Mouse (Mus musculus): ENCODE results near the gene Spi1.
A peak's percentile ranks its signal among the peaks of the same experiment; 100 is the strongest.
"Not testable (repeated sequence)": the region's sequence is repeated elsewhere in the genome, so short reads cannot be mapped to it uniquely, and the experiment has no call there.

Gene Spi1

DNA sequence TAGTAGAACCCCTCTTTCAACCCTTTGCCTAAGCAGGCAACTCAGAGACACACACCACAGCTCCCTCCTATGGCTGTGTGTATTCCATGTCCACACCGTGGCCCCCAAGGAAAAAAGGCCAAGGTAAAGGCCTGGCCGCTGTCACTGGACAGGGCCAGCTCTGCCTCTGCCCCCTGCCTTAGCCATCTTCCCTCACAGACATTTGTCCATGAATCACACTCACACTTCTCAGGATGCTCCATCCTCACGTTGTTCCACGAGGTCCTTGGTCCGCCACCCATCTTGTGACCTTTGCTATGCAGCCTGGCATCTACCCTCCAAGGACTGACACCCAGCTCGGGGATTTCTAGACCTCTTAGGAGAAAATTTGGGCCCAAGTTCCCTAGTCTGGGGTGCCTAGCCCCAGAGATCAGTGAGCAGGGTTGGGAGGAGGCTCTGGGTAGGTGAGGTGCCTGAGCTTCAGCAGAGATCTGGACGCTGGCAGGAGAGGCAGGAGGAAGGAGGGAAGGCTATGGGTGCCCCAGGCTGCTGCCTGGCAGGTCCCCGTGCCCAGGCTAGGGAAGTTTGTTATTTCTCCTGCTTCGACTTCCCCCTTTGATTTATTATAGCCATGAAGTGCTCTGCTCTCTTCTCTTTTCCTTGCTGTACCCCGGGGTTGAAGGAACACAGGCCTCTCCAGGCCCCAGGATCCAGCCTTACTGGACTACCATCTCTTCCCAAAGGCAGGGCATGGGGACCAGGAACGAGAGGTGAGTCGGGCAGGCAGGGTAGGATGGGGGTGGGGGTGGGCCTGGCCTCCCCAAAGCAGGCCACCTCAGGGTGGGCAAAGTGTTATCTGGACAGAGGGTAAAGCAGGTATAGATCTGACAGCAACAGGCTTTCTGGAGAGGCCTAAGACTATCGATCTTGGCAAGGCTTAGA, at the start of gene Spi1:
Spi1 (plus strand) TSS at position 616 of the 921 bp plus-strand sequence.
- DNase-seq: peak; percentile 94

GRCm38 (mm10) chr2:91033000-91033399, 49.2 kb upstream of the Spi1 start:
- DNase-seq: no peak

DNA sequence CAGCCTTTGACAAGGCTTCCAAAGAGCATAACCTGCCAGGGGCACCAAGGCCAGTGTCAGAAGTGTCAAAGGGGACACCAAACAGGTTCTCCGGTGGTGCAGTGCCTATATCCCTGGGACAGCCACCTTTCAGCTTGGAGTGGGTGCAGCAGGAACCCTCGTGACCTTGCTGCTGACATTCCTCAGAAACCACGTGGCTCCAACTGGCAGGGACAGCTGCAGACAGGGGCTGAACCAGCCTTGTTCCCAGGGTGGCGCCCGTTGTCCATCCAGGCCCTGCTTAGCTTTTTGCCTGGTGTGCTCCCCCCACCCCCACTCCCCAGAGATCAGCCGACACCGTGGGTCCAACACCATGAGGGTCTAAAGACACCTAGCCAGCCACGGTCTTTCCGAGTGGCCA, 46.8 kb upstream of the Spi1 start, which contains the start of gene Rapsn:
Rapsn (plus strand) TSS at position 236 of the 400 bp plus-strand sequence.
- DNase-seq: peak; percentile 97

- no peak for DNase-seq
These were observed 40.4 kb upstream of the Spi1 start for GRCm38 (mm10) chr2:91041786-91042185.

DNA sequence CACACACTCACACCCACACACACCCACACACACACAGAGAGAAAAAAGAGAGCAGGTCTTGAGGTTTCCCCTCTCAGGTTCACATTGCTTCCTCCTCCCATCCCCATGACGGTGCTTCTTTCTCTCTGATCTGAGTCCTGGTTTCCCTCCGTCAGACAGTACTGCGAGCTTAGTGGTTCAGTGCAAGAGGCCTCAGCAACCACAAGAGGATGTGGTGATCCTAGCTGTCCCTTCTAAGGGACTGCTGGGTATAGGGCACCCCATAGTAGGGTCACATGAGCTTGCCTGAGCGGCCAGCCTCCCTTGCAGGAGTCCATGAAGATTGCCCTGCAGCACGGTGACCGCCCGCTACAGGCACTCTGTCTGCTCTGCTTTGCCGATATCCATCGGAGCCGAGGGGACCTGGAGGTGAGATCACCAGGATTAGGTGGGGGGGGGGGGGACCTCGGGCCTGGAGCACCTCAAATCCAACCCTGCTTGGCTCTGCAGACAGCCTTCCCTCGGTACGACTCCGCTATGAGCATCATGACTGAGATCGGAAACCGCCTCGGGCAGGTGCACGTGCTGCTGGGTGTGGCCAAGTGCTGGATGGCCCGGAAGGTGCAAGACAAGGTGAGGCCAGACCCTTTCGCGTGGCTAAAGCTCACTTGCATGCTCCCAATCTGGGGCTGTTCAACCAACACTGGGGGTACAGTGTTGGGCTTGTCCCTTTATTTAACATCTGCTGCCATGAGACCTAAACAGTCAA, 39.4 kb upstream of the Spi1 start:
- no peak for DNase-seq

DNA sequence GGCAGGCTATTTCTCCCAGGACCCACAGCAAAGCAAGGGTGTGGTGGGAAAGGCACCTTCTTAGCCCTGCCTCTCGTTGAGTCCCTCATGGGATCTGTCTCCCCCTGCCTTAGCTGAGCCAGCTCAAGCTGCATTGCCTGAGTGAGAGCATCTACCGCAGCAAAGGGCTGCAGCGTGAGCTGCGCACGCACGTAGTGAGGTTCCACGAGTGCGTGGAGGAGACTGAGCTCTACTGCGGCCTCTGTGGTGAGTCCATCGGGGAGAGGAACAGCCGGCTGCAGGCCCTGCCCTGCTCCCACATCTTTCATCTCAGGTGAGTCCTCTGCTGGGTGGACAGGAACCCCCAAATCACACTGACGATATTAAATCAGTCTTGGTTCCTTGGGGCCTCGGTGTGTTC, 37.5 kb upstream of the Spi1 start:
- DNase-seq: no peak

DNA sequence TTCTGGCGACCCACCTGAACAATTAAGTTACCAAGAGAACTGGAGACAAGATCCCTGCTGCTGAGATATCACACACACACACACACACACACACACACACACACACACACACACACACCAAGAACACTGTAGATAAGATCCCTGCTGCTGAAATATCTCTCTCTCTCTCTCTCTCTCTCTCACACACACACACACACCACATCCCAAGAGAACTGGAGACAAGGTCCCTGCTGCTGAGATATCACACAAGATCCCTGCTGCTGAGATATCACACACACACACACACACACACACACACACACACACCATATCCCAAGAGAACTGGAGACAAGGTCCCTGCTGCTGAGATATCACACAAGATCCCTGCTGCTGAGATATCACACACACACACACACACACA, 36.4 kb upstream of the Spi1 start:
- not testable (repeated sequence) for DNase-seq

- peak; percentile 44 for DNase-seq
These were observed 34.8 kb upstream of the Spi1 start for GRCm38 (mm10) chr2:91047359-91047758.

DNA sequence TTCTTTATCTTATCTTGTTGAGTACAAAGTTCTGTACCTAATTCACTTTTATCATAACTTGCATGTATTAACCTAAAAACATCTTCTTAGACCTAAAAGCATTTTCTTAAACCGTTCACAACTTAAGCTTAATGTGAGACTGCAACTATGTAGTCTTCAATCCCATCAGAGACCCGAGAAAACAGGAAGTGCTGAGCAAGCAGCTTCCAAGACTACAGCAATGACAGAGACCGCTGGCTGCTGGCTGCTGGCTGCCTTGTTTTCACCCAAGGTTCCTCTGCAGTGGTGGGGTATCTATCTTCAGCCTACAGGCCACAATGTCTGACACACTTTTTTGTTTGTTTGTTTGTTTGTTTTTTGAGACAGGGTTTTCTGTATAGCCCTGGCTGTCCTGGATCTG, 30.3 kb upstream of the Spi1 start:
- no peak for DNase-seq

DNA sequence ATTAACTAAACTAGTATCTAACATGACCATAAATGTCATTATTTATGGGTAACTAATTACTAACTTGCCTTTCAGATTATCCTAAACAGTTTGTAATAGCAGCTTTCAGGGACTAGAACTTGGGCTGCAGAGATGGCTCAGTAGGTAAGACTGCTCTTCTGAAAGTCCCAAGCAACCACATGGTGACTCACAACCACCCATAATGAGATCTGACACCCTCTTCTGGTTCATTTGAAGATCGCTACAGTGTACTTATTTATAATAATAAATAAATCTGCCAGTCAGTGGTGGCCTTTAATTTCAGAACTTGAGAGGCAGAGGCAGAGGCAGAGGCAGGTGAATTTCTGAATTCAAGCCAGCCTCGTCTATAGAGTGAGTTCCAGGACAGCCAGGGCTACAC, 29.4 kb upstream of the Spi1 start:
- DNase-seq: no peak

GRCm38 (mm10) chr2:91053181-91053933, 28.8 kb upstream of the Spi1 start:
- no peak for DNase-seq

- peak; percentile 99 for DNase-seq
These were observed 28.2 kb upstream of the Spi1 start, which contains the start of gene Psmc3 for GRCm38 (mm10) chr2:91053934-91054382. TSS of gene Psmc3 (plus strand) at chr2:91054009.

- no peak for DNase-seq
These were observed 23.8 kb upstream of the Spi1 start for GRCm38 (mm10) chr2:91058435-91058834.

DNA sequence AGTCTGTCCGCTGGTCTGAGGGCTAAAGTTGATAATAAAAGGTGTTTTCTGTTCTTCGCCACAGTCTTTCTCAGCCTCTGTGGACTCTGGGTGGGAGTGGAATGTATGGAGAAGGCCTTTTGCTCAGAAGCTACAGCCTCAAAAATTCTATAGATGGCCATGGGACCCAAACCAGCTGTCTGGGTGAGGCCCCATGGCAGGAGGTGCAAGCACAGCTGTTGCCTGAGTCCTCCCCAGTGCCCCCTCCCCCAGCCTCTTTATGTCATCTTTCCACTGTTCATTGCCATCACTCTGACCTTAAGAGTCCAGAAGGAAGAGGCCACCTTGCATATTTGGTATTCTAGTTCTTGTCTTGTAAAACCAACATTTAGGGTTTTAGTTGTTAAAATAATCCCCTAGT, 22.8 kb upstream of the Spi1 start:
- DNase-seq: no peak

DNA sequence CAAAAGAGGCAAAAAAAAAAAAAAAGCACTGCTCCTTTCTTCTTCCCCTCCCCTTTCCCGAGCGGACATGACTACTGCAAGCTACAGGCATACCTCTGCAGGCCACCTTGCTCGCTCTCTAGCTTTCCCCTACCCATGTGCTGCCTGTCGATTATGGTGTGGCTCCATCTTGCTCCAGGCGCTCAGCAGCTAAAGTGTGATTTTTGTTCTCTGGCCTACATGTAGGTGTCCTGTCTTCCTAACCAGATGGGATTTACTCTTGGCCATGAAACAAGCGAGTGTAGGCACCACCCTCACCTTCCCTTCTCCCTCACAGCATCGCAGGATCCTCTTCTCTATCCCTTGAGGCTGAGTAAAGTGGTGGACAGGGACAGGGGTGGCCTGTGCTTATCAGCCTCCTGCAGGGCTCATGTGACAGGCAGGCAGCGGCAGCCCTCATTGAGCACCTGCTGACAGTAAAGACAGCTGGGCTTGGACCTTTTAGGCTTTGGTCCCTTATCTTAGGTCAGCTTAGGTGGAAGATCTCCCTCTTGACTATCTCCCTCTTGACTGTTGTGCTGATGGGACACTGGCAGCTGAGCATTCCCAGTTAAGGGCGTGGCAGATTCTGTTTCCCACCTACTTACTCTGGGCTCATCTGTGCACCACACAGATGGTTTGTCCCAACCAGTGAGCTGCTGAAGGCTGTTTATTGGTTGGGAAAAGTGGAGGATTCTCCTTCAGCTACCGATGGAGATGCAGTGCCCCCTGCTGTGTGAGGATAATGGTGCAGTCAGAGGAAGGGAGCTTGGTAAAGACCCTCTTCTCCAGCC, 21.4 kb upstream of the Spi1 start:
- DNase-seq: peak; percentile 91

DNA sequence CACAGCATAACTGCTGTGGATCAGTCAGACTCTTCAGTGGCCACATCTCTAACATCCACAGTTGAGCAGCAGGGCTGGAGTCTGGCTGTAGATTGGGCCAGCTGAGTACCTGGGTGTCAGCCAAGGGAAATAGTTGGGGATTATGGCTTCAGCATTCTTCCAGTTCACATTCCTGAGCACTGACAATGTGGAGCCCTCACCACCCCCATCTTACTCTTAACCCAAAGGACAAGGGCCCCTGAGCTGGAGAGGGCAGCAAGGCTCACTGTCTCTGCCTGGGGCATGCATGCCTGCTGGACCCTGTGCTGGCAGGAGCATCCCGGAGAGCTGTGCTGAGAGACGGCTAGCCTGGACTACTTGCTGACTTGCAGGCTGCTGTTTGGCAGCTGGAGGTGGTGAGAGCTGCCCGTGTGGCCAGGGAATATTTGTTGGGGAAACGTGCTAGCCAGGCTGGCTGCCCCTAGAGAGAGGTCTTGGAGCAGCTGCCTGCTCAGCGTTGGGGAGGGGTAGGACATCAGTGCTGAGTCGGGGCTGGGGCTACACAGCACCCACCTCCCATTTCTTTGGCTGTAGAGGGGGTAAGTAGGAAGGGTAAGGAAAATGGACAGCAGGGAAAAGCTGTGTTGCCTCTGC, 20.2 kb upstream of the Spi1 start:
- DNase-seq: peak; percentile 97

DNA sequence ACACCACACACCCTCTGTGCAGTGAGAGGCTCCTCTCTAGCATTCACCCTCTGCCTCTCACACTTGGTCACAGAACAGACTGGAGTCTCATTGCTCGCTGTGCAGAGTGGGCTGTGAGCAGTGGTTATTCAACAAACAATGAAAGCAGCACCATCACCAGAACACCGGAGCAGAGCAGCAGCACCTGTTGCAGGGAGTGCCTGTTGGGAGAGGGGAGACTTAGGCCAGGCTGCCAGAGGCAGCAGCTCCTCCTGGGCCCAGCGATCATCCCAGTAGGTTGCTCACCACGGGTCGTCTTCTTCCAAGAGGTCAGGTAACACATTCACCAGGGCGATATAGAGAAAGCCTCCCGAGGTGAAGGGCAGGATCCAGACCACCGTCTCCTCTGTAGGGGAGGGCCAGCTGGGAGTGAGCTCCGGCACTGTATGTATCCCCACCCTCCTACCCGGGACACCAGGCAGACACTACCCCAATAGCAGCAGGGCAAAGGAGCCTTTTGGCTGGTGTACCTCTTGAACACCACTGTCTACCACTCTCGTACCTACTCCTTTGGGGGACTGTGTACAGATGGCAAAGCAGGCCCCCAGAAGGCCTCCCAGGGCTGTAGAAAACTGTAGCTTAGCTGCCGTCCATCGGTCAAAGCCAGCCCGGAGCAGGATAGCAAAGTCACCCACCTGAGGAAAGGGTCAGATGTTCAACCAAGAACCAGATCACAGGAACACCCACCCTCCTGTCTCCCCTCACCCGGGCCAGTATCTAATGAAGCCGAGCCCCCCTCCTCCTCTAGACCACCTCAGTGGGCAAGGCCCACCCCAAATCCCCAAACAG, 19.2 kb upstream of the Spi1 start:
- DNase-seq: peak; percentile 92

DNA sequence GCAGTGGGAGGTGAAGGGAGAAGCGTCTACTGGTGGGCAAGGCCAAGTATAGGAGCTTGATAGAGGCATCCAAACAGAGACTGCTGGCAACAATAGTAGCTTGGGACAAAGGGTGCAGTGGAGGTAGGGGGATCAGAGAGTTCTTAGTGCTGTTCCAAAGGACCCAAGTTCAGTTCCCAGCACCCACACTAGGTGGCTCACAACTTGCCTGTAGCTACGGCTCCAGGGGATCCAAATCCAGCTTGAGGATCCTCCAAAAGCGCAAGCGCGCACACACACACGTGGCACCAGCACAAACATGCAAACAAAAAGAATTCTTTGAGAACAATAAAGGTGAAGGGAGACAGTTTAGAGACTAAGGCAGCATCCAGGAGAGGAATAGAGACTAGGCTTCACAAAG, 18.0 kb upstream of the Spi1 start:
- DNase-seq: no peak

GRCm38 (mm10) chr2:91065544-91065943, 16.6 kb upstream of the Spi1 start:
- DNase-seq: peak; percentile 94

DNA sequence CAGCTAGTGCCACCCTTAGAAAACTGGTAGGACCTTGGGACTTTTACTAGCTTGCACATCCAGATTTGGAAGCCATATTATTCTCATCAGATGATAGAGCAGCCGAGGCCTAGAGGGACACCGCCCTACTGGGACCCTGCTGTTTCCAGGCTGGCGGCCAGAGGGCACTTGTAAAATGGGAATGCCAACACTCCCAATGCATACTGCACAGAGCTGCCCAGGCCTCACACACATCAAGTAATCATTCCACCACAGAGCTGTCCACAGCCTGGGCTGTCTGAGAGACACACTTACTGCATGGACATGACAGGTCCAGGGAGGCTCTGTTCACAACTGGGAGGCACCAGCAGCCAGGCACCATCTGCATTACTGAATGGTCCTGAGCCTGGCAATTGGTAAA, 15.7 kb upstream of the Spi1 start:
- peak; percentile 93 for DNase-seq
